ENCODE assay signal across 16 mouse cellular contexts in the genomic region with DNA sequence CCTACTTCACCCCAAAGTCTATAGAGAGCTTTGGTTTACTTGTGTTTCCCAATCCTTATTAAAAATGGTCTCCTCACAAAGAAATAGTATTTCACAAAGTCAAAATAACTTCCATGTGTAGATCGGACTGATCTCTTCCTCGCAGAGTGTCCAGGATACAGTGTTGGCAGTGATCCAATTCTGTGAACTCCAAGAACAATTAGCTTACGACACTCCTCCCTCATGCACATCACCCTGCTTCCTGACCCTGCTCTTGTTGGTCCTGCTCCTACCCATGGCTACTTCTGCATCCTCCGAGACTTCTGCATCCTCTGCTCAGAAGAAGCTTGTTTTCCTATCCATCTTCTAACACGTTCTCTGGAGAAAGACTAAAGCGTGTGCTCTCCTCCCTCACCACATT.
DNase-seq lines count a peak whose midpoint lies in the region; ATAC-seq and TF ChIP-seq lines count a peak whose summit lies in the region.
"Had no signal": no experiment of that assay in that cellular context is flagged by ENCODE, and none has a peak within 500 bp of the region (broad histone marks: within the 10 kb centered on the region; RNA-seq: fewer than 3 reads in every experiment).

No protein-coding gene starts in this region.

- no peak overlapping the region for H3K9ac ChIP-seq in heart, embryonic 11.5 days (ENCODE audit: low read depth, low read length)
- no peak overlapping the region for H3K9ac ChIP-seq in kidney, embryonic 16.5 days (replicated peaks; ENCODE audit: low read length)
- no peak overlapping the region for H3K9ac ChIP-seq in kidney, embryonic 14.5 days (ENCODE audit: low read depth, low read length)
- no peak overlapping the region for H3K9ac ChIP-seq in heart, postnatal 0 days (replicated peaks; ENCODE audit: low read depth, low read length)
- H3K9ac ChIP-seq: embryonic facial prominence, embryonic 15.5 days; forebrain, embryonic 12.5 days; hindbrain, embryonic 12.5 days; liver, embryonic 15.5 days had no signal

- TF ChIP-seq CTCF in heart, postnatal 0 days (IDR thresholded peaks at IDR 0.05; ENCODE audit: low read depth), result no peak

- H3K4me1 ChIP-seq in heart, embryonic 11.5 days (ENCODE audit: control insufficient read depth, insufficient read depth, low read length), result no peaks in the 10 kb centered on the region
- no peaks in the 10 kb centered on the region for H3K4me1 ChIP-seq in kidney, embryonic 16.5 days (ENCODE audit: insufficient read depth, low read length)
- H3K4me1 ChIP-seq in kidney, embryonic 14.5 days (ENCODE audit: control insufficient read depth, insufficient read depth, low read length), result 0 out of 2 replicates have a peak, but pooled peaks cover 2% of the 10 kb centered on the region
- no peaks in the 10 kb centered on the region for H3K4me1 ChIP-seq in heart, postnatal 0 days (ENCODE audit: control insufficient read depth, insufficient read depth)
- H3K4me1 ChIP-seq: embryonic facial prominence, embryonic 15.5 days; liver, embryonic 15.5 days had no signal

- no peaks in the 10 kb centered on the region for H3K27me3 ChIP-seq in heart, embryonic 11.5 days (ENCODE audit: control insufficient read depth, insufficient read depth, low read length)
- no peaks in the 10 kb centered on the region for H3K27me3 ChIP-seq in kidney, embryonic 16.5 days (ENCODE audit: insufficient read depth, low read length)
- H3K27me3 ChIP-seq in kidney, embryonic 14.5 days (ENCODE audit: control insufficient read depth, insufficient read depth, low read length), result no peaks in the 10 kb centered on the region
- no peaks in the 10 kb centered on the region for H3K27me3 ChIP-seq in heart, postnatal 0 days (ENCODE audit: control insufficient read depth, insufficient read depth, low read length)
- H3K27me3 ChIP-seq: embryonic facial prominence, embryonic 15.5 days; forebrain, embryonic 12.5 days; hindbrain, embryonic 12.5 days; liver, embryonic 15.5 days had no signal

- no peak for ATAC-seq in heart, embryonic 11.5 days (replicated peaks; ENCODE audit: insufficient number of reproducible peaks, low FRiP score, low TSS enrichment)
- 0 out of 2 replicates have a peak, but pooled peaks have one; percentile 74 for ATAC-seq in kidney, embryonic 16.5 days (ENCODE audit: low FRiP score, low TSS enrichment)
- ATAC-seq in kidney, embryonic 14.5 days (ENCODE audit: low FRiP score, low TSS enrichment), result no peak
- no peak for ATAC-seq in heart, postnatal 0 days (ENCODE audit: insufficient read depth, low read depth)
- ATAC-seq in inflammation-experienced regulatory T-cells, adult 6 months, result no peak

- no peaks in the 10 kb centered on the region for H3K9me3 ChIP-seq in heart, embryonic 11.5 days (replicated peaks; ENCODE audit: control insufficient read depth, low read length)
- H3K9me3 ChIP-seq in kidney, embryonic 16.5 days (ENCODE audit: low read length), result no peaks in the 10 kb centered on the region
- H3K9me3 ChIP-seq in kidney, embryonic 14.5 days (ENCODE audit: control insufficient read depth, low read length), result no peaks in the 10 kb centered on the region
- no peaks in the 10 kb centered on the region for H3K9me3 ChIP-seq in heart, postnatal 0 days (replicated peaks; ENCODE audit: control insufficient read depth, low read length)
- H3K9me3 ChIP-seq: embryonic facial prominence, embryonic 15.5 days; forebrain, embryonic 12.5 days; hindbrain, embryonic 12.5 days; liver, embryonic 15.5 days had no signal

- H3K4me3 ChIP-seq in heart, embryonic 11.5 days (ENCODE audit: low read depth, low read length), result no peak overlapping the region
- H3K4me3 ChIP-seq in kidney, embryonic 16.5 days (ENCODE audit: low read length), result no peak overlapping the region
- no peak overlapping the region for H3K4me3 ChIP-seq in kidney, embryonic 14.5 days (ENCODE audit: low read length)
- H3K4me3 ChIP-seq in heart, postnatal 0 days (ENCODE audit: low read depth, low read length), result no peak overlapping the region
- H3K4me3 ChIP-seq: embryonic facial prominence, embryonic 15.5 days; forebrain, embryonic 12.5 days; hindbrain, embryonic 12.5 days; liver, embryonic 15.5 days had no signal

- peak; percentile 19 to 34 for DNase-seq in heart, adult 18-20 months
- DNase-seq in heart, postnatal 0 days (ENCODE audit: low spot score), result peak; percentile 26
- DNase-seq in lung, postnatal 14 days, result peak; percentile 25
- no peak for DNase-seq in gastrocnemius, adult 8-10 months (ENCODE audit: low spot score in 2 of 2)
- DNase-seq: adrenal gland, adult 8-10 months; cerebellum, postnatal 36 days; gastrocnemius, postnatal 14 days; layer of hippocampus, postnatal 36 days had no signal

- 65% methylated on average over 6 of the region's 6 CpGs for WGBS in heart, embryonic 11.5 days (ENCODE audit: insufficient replicate concordance)
- 60% methylated on average over 6 of the region's 6 CpGs for WGBS in kidney, embryonic 16.5 days
- 63% methylated on average over 6 of the region's 6 CpGs for WGBS in kidney, embryonic 14.5 days
- 43% methylated on average over 6 of the region's 6 CpGs for WGBS in heart, postnatal 0 days

- TF ChIP-seq EP300 in heart, postnatal 0 days (IDR thresholded peaks at IDR 0.05; ENCODE audit: low read depth), result no peak

- H3K4me2 ChIP-seq in heart, embryonic 11.5 days, result no peak overlapping the region
- no peak overlapping the region for H3K4me2 ChIP-seq in kidney, embryonic 16.5 days (replicated peaks; ENCODE audit: low read depth, low read length)
- H3K4me2 ChIP-seq in kidney, embryonic 14.5 days (replicated peaks; ENCODE audit: low read depth, low read length), result no peak overlapping the region
- no peak overlapping the region for H3K4me2 ChIP-seq in heart, postnatal 0 days (ENCODE audit: low read depth, low read length)
- H3K4me2 ChIP-seq: embryonic facial prominence, embryonic 15.5 days; forebrain, embryonic 12.5 days; hindbrain, embryonic 12.5 days; liver, embryonic 15.5 days had no signal

- no peaks in the 10 kb centered on the region for H3K36me3 ChIP-seq in heart, embryonic 11.5 days (ENCODE audit: control insufficient read depth, insufficient read depth, low read length)
- no peaks in the 10 kb centered on the region for H3K36me3 ChIP-seq in kidney, embryonic 16.5 days (ENCODE audit: insufficient read depth, low read length)
- H3K36me3 ChIP-seq in kidney, embryonic 14.5 days (ENCODE audit: control insufficient read depth, insufficient read depth, low read length), result no peaks in the 10 kb centered on the region
- H3K36me3 ChIP-seq in heart, postnatal 0 days (replicated peaks; ENCODE audit: control insufficient read depth, insufficient read depth, low read length), result no peaks in the 10 kb centered on the region
- H3K36me3 ChIP-seq: embryonic facial prominence, embryonic 15.5 days; forebrain, embryonic 12.5 days; hindbrain, embryonic 12.5 days; liver, embryonic 15.5 days had no signal

- no peak overlapping the region for H3K27ac ChIP-seq in heart, embryonic 11.5 days (ENCODE audit: low read depth, low read length)
- H3K27ac ChIP-seq in kidney, embryonic 16.5 days (ENCODE audit: low read length), result no peak overlapping the region
- H3K27ac ChIP-seq in kidney, embryonic 14.5 days (ENCODE audit: low read depth, low read length), result no peak overlapping the region
- no peak overlapping the region for H3K27ac ChIP-seq in heart, postnatal 0 days (ENCODE audit: low read depth)
- H3K27ac ChIP-seq: embryonic facial prominence, embryonic 15.5 days; forebrain, embryonic 12.5 days; hindbrain, embryonic 12.5 days; liver, embryonic 15.5 days had no signal

Comparison
In these comparisons a context has a peak if more than half of its experiments do, and no peak if none do; other contexts are left out.
1. DNase-seq: peak in heart, adult 18-20 months (2 of 2), heart, postnatal 0 days (single experiment) and lung, postnatal 14 days (single experiment); none in gastrocnemius, adult 8-10 months (0 of 2).